In genomic region chr11:46215354-46215753, GRCm38 (mm10) we compare ENCODE assay signal across 8 mouse cellular contexts. TPM values are rescaled to one million over a fixed set of nuclear protein-coding genes. Genes with fewer than 3 reads are reported as not detected.
A peak's percentile ranks its signal among the peaks of the same experiment; 100 is the strongest.
DNase-seq lines count a peak whose midpoint lies in the region; ATAC-seq and TF ChIP-seq lines count a peak whose summit lies in the region.
"Had no signal": no experiment of that assay in that cellular context is flagged by ENCODE, and none has a peak within 500 bp of the region (broad histone marks: within the 10 kb centered on the region; RNA-seq: fewer than 3 reads in every experiment).

No protein-coding gene starts in this region.

- peak overlapping the region; percentile 91 for H3K27ac ChIP-seq in embryonic facial prominence, embryonic 12.5 days
- peak overlapping the region; percentile 94 to 98 for H3K27ac ChIP-seq in heart, embryonic 14.5 days (replicated peaks in 1 of 2; ENCODE audit: control insufficient read depth in 1 of 2, insufficient read depth in 1 of 2, low read depth in 2 of 2, low read length in 2 of 2)
- H3K27ac ChIP-seq in kidney, embryonic 16.5 days (ENCODE audit: low read length), result peak overlapping the region; percentile 89; the same call in 1 of the 2 replicates
- no peak overlapping the region for H3K27ac ChIP-seq in liver, embryonic 16.5 days (ENCODE audit: low read length)
- H3K27ac ChIP-seq in neural tube, embryonic 14.5 days (ENCODE audit: low read depth, low read length), result no peak overlapping the region; the same call in 1 of the 2 replicates

- no peaks in the 10 kb centered on the region for H3K9me3 ChIP-seq in G1E (replicated peaks)
- H3K9me3 ChIP-seq in embryonic facial prominence, embryonic 12.5 days, result no peaks in the 10 kb centered on the region
- H3K9me3 ChIP-seq in heart, embryonic 14.5 days (ENCODE audit: control insufficient read depth, low read length), result no peaks in the 10 kb centered on the region
- H3K9me3 ChIP-seq in kidney, embryonic 16.5 days (ENCODE audit: low read length), result no peaks in the 10 kb centered on the region
- no peaks in the 10 kb centered on the region for H3K9me3 ChIP-seq in liver, embryonic 16.5 days (replicated peaks; ENCODE audit: control insufficient read depth, low read length)
- H3K9me3 ChIP-seq in neural tube, embryonic 14.5 days (ENCODE audit: control insufficient read depth, low read length), result no peaks in the 10 kb centered on the region

- peaks cover 6% of the 10 kb centered on the region; the same call in 1 of the 2 replicates for H3K27me3 ChIP-seq in G1E (ENCODE audit: insufficient read depth, low read length)
- H3K27me3 ChIP-seq in embryonic facial prominence, embryonic 12.5 days, result no peaks in the 10 kb centered on the region
- H3K27me3 ChIP-seq in heart, embryonic 14.5 days (ENCODE audit: control insufficient read depth, insufficient read depth, low read length), result no peaks in the 10 kb centered on the region
- no peaks in the 10 kb centered on the region for H3K27me3 ChIP-seq in kidney, embryonic 16.5 days (ENCODE audit: insufficient read depth, low read length)
- no peaks in the 10 kb centered on the region for H3K27me3 ChIP-seq in liver, embryonic 16.5 days (ENCODE audit: control insufficient read depth, insufficient read depth, low read depth, low read length)
- H3K27me3 ChIP-seq in neural tube, embryonic 14.5 days (ENCODE audit: control insufficient read depth, insufficient read depth, low read length), result no peaks in the 10 kb centered on the region

- 17% methylated on average over 3 of the region's 3 CpGs for WGBS in embryonic facial prominence, embryonic 12.5 days
- WGBS in heart, embryonic 14.5 days, result 3% methylated on average over 3 of the region's 3 CpGs
- 13% methylated on average over 3 of the region's 3 CpGs for WGBS in kidney, embryonic 16.5 days
- 19% methylated on average over 3 of the region's 3 CpGs for WGBS in liver, embryonic 16.5 days (ENCODE audit: insufficient replicate concordance)
- 31% methylated on average over 3 of the region's 3 CpGs for WGBS in neural tube, embryonic 14.5 days

- no peak overlapping the region for H3K4me2 ChIP-seq in embryonic facial prominence, embryonic 12.5 days (replicated peaks)
- H3K4me2 ChIP-seq in heart, embryonic 14.5 days (ENCODE audit: low read length), result peak overlapping the region; percentile 41
- no peak overlapping the region for H3K4me2 ChIP-seq in kidney, embryonic 16.5 days (replicated peaks; ENCODE audit: low read depth, low read length)
- no peak overlapping the region for H3K4me2 ChIP-seq in liver, embryonic 16.5 days (ENCODE audit: low read depth, low read length)
- H3K4me2 ChIP-seq in neural tube, embryonic 14.5 days (ENCODE audit: low read depth, low read length), result no peak overlapping the region

- no peaks in the 10 kb centered on the region for H3K4me1 ChIP-seq in G1E (ENCODE audit: insufficient read depth, low read depth, low read length)
- H3K4me1 ChIP-seq in embryonic facial prominence, embryonic 12.5 days, result peaks cover 38% of the 10 kb centered on the region
- peaks cover 40 to 47% of the 10 kb centered on the region in 2 experiments for H3K4me1 ChIP-seq in heart, embryonic 14.5 days (ENCODE audit: control insufficient read depth in 2 of 2, insufficient read depth in 2 of 2, low read length in 2 of 2)
- H3K4me1 ChIP-seq in kidney, embryonic 16.5 days (ENCODE audit: insufficient read depth, low read length), result peaks cover 35% of the 10 kb centered on the region
- H3K4me1 ChIP-seq in liver, embryonic 16.5 days (ENCODE audit: control insufficient read depth, low read depth, low read length), result no peaks in the 10 kb centered on the region
- peaks cover 17% of the 10 kb centered on the region for H3K4me1 ChIP-seq in neural tube, embryonic 14.5 days (ENCODE audit: control insufficient read depth, insufficient read depth, low read length)

- no peaks in the 10 kb centered on the region for H3K36me3 ChIP-seq in G1E (replicated peaks)
- no peaks in the 10 kb centered on the region for H3K36me3 ChIP-seq in embryonic facial prominence, embryonic 12.5 days
- H3K36me3 ChIP-seq in heart, embryonic 14.5 days (ENCODE audit: control insufficient read depth, insufficient read depth, low read length), result no peaks in the 10 kb centered on the region
- H3K36me3 ChIP-seq in kidney, embryonic 16.5 days (ENCODE audit: insufficient read depth, low read length), result no peaks in the 10 kb centered on the region
- no peaks in the 10 kb centered on the region for H3K36me3 ChIP-seq in liver, embryonic 16.5 days (ENCODE audit: control insufficient read depth, insufficient read depth)
- H3K36me3 ChIP-seq in neural tube, embryonic 14.5 days (ENCODE audit: control insufficient read depth, insufficient read depth, low read length), result no peaks in the 10 kb centered on the region

- H3K9ac ChIP-seq in embryonic facial prominence, embryonic 12.5 days, result no peak overlapping the region
- H3K9ac ChIP-seq in heart, embryonic 14.5 days (ENCODE audit: low read length), result peak overlapping the region; percentile 63
- 0 out of 2 replicates have a peak overlapping the region, but pooled peaks have one; percentile 40 for H3K9ac ChIP-seq in kidney, embryonic 16.5 days (replicated peaks; ENCODE audit: low read length)
- H3K9ac ChIP-seq in liver, embryonic 16.5 days (ENCODE audit: low read depth, low read length), result no peak overlapping the region
- H3K9ac ChIP-seq in neural tube, embryonic 14.5 days (replicated peaks; ENCODE audit: low read depth, low read length), result no peak overlapping the region

- peak; percentile 35 for DNase-seq in G1E (ENCODE audit: low spot score)
- DNase-seq in adrenal gland, postnatal 25 days, result peak; percentile 22

- H3K4me3 ChIP-seq in G1E (ENCODE audit: low read depth, low read length), result no peak overlapping the region
- H3K4me3 ChIP-seq in embryonic facial prominence, embryonic 12.5 days, result no peak overlapping the region
- H3K4me3 ChIP-seq in heart, embryonic 14.5 days (ENCODE audit: control insufficient read depth in 1 of 2, insufficient read depth in 1 of 2, low read depth in 1 of 2, low read length in 2 of 2), result no peak overlapping the region
- no peak overlapping the region for H3K4me3 ChIP-seq in kidney, embryonic 16.5 days (ENCODE audit: low read length)
- H3K4me3 ChIP-seq in liver, embryonic 16.5 days (ENCODE audit: low read depth, low read length), result no peak overlapping the region
- H3K4me3 ChIP-seq in neural tube, embryonic 14.5 days (ENCODE audit: low read depth, low read length), result no peak overlapping the region
- H3K4me3 ChIP-seq: myocyte had no signal

- peak; percentile 90 for TF ChIP-seq CTCF in G1E (IDR thresholded peaks at IDR 0.05; ENCODE audit: low read depth, low read length)

- ATAC-seq in G1E (ENCODE audit: extremely low read depth, insufficient number of reproducible peaks, low FRiP score, poor library complexity, severe bottlenecking), result no peak
- no peak; the same call in 1 of the 2 replicates for ATAC-seq in embryonic facial prominence, embryonic 12.5 days (ENCODE audit: insufficient number of reproducible peaks, insufficient read depth, low FRiP score, low TSS enrichment)
- peak; percentile 66 for ATAC-seq in heart, embryonic 14.5 days (ENCODE audit: insufficient number of reproducible peaks, insufficient read depth, low FRiP score, low read depth)
- ATAC-seq in kidney, embryonic 16.5 days (ENCODE audit: low FRiP score, low TSS enrichment), result peak; percentile 55; the same call in 1 of the 2 replicates
- ATAC-seq in liver, embryonic 16.5 days (ENCODE audit: low read depth), result peak; percentile 64
- ATAC-seq in neural tube, embryonic 14.5 days (ENCODE audit: low read depth), result peak; percentile 52; the same call in 1 of the 2 replicates

RNA-seq across cellular contexts. Expression of gene Fndc9, which starts 20.0 kb away (rescaled TPM):
- total RNA-seq in G1E (2014; fragmentation: Nextera tagmentation) (not detected in 2 replicates), G1E (2017) (0.11 TPM in 1 of 2 replicates, not detected in the other)
- polyA plus RNA-seq in G1E (2012), result not detected in 2 replicates
- total RNA-seq in adrenal gland, postnatal 25 days (2021), result not detected in 2 replicates
- polyA plus RNA-seq in embryonic facial prominence, embryonic 12.5 days (2016; fragmentation: Nextera tagmentation; extraction: Ambion mirVana), result 0.12 and 0.19 TPM in 2 replicates
- polyA plus RNA-seq in heart, embryonic 14.5 days (2014; fragmentation: Nextera tagmentation; extraction: Ambion mirVana), result 0.08 and 0.13 TPM in 2 replicates
- 0.09 TPM in 1 of 2 replicates, not detected in the other for polyA plus RNA-seq in kidney, embryonic 16.5 days (2015; fragmentation: Nextera tagmentation; extraction: Ambion mirVana)
- polyA plus RNA-seq in liver, embryonic 16.5 days (2015; fragmentation: Nextera tagmentation; extraction: Ambion mirVana), result not detected in 2 replicates
- 1.1 and 1.9 TPM in 2 replicates for polyA plus RNA-seq in neural tube, embryonic 14.5 days (2014; fragmentation: Nextera tagmentation; extraction: Ambion mirVana)

RNA-seq across cellular contexts. Expression of gene Nipal4, which starts 49.0 kb away (rescaled TPM):
- total RNA-seq in G1E (2014; fragmentation: Nextera tagmentation) (not detected in 2 replicates), G1E (2017) (not detected in 2 replicates)
- not detected in 2 replicates for polyA plus RNA-seq in G1E (2012)
- total RNA-seq in adrenal gland, postnatal 25 days (2021), result 0.09 TPM in 1 of 2 replicates, not detected in the other
- polyA plus RNA-seq in embryonic facial prominence, embryonic 12.5 days (2016; fragmentation: Nextera tagmentation; extraction: Ambion mirVana), result 0.43 and 0.79 TPM in 2 replicates
- polyA plus RNA-seq in heart, embryonic 14.5 days (2014; fragmentation: Nextera tagmentation; extraction: Ambion mirVana), result 9.5 and 11.0 TPM in 2 replicates
- 0.59 and 1.4 TPM in 2 replicates for polyA plus RNA-seq in kidney, embryonic 16.5 days (2015; fragmentation: Nextera tagmentation; extraction: Ambion mirVana)
- 0.04 and 0.07 TPM in 2 replicates for polyA plus RNA-seq in liver, embryonic 16.5 days (2015; fragmentation: Nextera tagmentation; extraction: Ambion mirVana)
- polyA plus RNA-seq in neural tube, embryonic 14.5 days (2014; fragmentation: Nextera tagmentation; extraction: Ambion mirVana), result 0.22 TPM in 1 of 2 replicates, not detected in the other

Comparison
In these comparisons a context has a peak if more than half of its experiments do, and no peak if none do; other contexts are left out.
1. ATAC-seq: peak in heart, embryonic 14.5 days (single experiment), kidney, embryonic 16.5 days (single experiment), liver, embryonic 16.5 days (single experiment) and neural tube, embryonic 14.5 days (single experiment); none in G1E (single experiment) and embryonic facial prominence, embryonic 12.5 days (single experiment).
2. H3K27ac ChIP-seq: peak in embryonic facial prominence, embryonic 12.5 days (single experiment), heart, embryonic 14.5 days (2 of 2) and kidney, embryonic 16.5 days (single experiment); none in liver, embryonic 16.5 days (single experiment) and neural tube, embryonic 14.5 days (single experiment).
3. H3K9ac ChIP-seq: peak in heart, embryonic 14.5 days (single experiment) and kidney, embryonic 16.5 days (single experiment); none in embryonic facial prominence, embryonic 12.5 days (single experiment), liver, embryonic 16.5 days (single experiment) and neural tube, embryonic 14.5 days (single experiment).